Mouse (Mus musculus): ENCODE data around the gene Paip2b.
"Not testable (repeated sequence)": the region's sequence is repeated elsewhere in the genome, so short reads cannot be mapped to it uniquely, and the experiment has no call there.

Gene Paip2b

GRCm38 (mm10) chr6:83831606-83832123 is at the start of gene Paip2b:
Paip2b (minus strand) TSS chr6:83831741.
- peak; percentile 98 for DNase-seq (ENCODE audit: low read depth, low spot score)

- no peak for DNase-seq (ENCODE audit: low read depth, low spot score)
Observed at GRCm38 (mm10) chr6:83879815-83880214, 48.3 kb upstream of the Paip2b start.

- no peak for DNase-seq (ENCODE audit: low read depth, low spot score)
Observed at GRCm38 (mm10) chr6:83867598-83868585, 36.4 kb upstream of the Paip2b start.

GRCm38 (mm10) chr6:83866954-83867597 is 35.5 kb upstream of the Paip2b start, which contains the start of gene Zfp638:
Zfp638 (plus strand) TSS chr6:83867109.
- peak; percentile 70 for DNase-seq (ENCODE audit: low read depth, low spot score)

GRCm38 (mm10) chr6:83866423-83866822 is 34.9 kb upstream of the Paip2b start:
- no peak for DNase-seq (ENCODE audit: low read depth, low spot score)

GRCm38 (mm10) chr6:83863538-83863937 is 32.0 kb upstream of the Paip2b start:
- no peak for DNase-seq (ENCODE audit: low read depth, low spot score)

GRCm38 (mm10) chr6:83860033-83860432 is 28.5 kb upstream of the Paip2b start:
- DNase-seq (ENCODE audit: low read depth, low spot score): no peak

- no peak for DNase-seq (ENCODE audit: low read depth, low spot score)
Observed at GRCm38 (mm10) chr6:83857476-83857875, 25.9 kb upstream of the Paip2b start.

GRCm38 (mm10) chr6:83849446-83849845 is 17.9 kb upstream of the Paip2b start:
- no peak for DNase-seq (ENCODE audit: low read depth, low spot score)

GRCm38 (mm10) chr6:83846141-83846540 is 14.6 kb upstream of the Paip2b start:
- DNase-seq (ENCODE audit: low read depth, low spot score): no peak

- DNase-seq (ENCODE audit: low read depth, low spot score): no peak
Observed at GRCm38 (mm10) chr6:83844913-83845312, 13.4 kb upstream of the Paip2b start.

- no peak for DNase-seq (ENCODE audit: low read depth, low spot score)
Observed at GRCm38 (mm10) chr6:83840086-83840485, 8.5 kb upstream of the Paip2b start.

- DNase-seq (ENCODE audit: low read depth, low spot score): no peak
Observed at GRCm38 (mm10) chr6:83838046-83838445, 6.5 kb upstream of the Paip2b start.

GRCm38 (mm10) chr6:83836826-83837225 is 5.3 kb upstream of the Paip2b start:
- no peak for DNase-seq (ENCODE audit: low read depth, low spot score)

GRCm38 (mm10) chr6:83832393-83832792 is 852 bp upstream of the Paip2b start:
- not testable (repeated sequence) for DNase-seq (ENCODE audit: low read depth, low spot score)

GRCm38 (mm10) chr6:83830941-83831605 is 468 bp downstream of the Paip2b start:
- DNase-seq (ENCODE audit: low read depth, low spot score): peak; percentile 3

GRCm38 (mm10) chr6:83821856-83822255 is 9.7 kb downstream of the Paip2b start:
- DNase-seq (ENCODE audit: low read depth, low spot score): no peak

- no peak for DNase-seq (ENCODE audit: low read depth, low spot score)
Observed at GRCm38 (mm10) chr6:83820727-83821515, 10.6 kb downstream of the Paip2b start.

- no peak for DNase-seq (ENCODE audit: low read depth, low spot score)
Observed at GRCm38 (mm10) chr6:83818996-83819395, 12.5 kb downstream of the Paip2b start.

- DNase-seq (ENCODE audit: low read depth, low spot score): no peak
Observed at GRCm38 (mm10) chr6:83815801-83816200, 15.7 kb downstream of the Paip2b start.

GRCm38 (mm10) chr6:83802846-83803245 is 28.7 kb downstream of the Paip2b start:
- no peak for DNase-seq (ENCODE audit: low read depth, low spot score)
